Mouse (Mus musculus) erythroblast, embryonic 14.5 days (primary cell): ENCODE data around the gene Slc24a1.

ENCODE experiments used
- GATA1 ChIP-seq: IDR thresholded peaks from 2 replicates; pipeline ENCODE4 v1.6.1; 2012; ENCODE audit warnings: low read length, inconsistent platforms, mixed read lengths
- TAL1 ChIP-seq: IDR thresholded peaks from 3 replicates; pipeline ENCODE4 v1.6.1; 2012; ENCODE audit warnings: low read length, inconsistent platforms, mixed read lengths

GRCm38 (mm10) chr9:64939790-64940189 is 11.6 kb downstream of the Slc24a1 start:
- TF ChIP-seq GATA1 (no peak), TAL1 (no peak)
